Mouse (Mus musculus): Measurements from ENCODE around the gene Atp1a3. TPM values are rescaled to one million over a fixed set of nuclear protein-coding genes. Genes with fewer than 3 reads are reported as not detected.

Gene Atp1a3
- polyA plus RNA-seq, 1 experiment from 2014 or later, result 429 TPM

DNA sequence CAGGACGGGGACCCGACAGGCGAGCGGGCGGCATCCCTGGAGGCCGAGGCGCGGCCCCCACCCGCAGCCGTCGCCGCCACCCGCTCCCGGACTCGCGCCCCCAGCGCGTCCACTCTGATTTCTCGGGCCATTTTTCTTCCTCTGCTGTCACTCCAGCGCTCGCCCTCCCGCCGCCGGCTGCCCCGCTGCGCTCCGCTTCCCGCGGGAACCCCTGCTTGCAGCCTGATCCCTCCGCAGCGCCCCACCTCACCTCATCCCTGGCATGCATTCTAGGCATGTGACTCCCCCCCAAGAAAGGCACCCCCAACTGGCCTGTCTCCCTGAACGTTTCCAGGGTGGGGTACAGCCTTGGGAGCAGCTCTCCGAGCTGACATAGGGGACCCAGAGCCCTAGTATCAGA is 50.5 kb downstream of the Atp1a3 start:
- WGBS, result under 1% methylated on average over 17 of the region's 33 CpGs
- Histone ChIP-seq H3K4me1 (ENCODE audit: control insufficient read depth, insufficient read depth, low read length) (peaks cover 9% of the 10 kb centered on the region; the same call in 1 of the 2 replicates), H3K27me3 (ENCODE audit: control insufficient read depth, insufficient read depth, low read length) (peaks cover 15% of the 10 kb centered on the region)

DNA sequence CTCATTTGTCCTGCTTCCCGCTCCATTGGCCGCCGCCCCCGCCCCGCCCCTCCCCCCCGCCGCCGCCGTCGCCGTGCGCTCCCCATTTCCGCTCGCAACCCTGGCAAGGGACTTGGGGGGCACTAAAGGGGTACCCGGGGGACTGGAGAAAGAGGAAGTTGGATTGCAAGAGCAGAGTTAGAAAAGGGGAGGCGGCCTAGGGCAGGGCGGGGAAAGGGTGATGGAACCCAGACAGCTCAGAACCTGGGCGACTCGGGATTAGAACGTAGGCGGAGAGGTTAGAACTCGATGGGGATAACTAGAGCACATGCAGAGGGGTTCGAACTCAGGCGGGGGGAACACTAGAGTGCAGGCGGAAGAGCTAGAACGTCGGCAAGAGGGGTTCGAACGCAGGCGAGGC is 51.3 kb downstream of the Atp1a3 start:
- ATAC-seq (ENCODE audit: low read depth), result no peak
- Histone ChIP-seq H3K4me3 (ENCODE audit: low read depth, low read length) (peak overlapping the region; percentile 21; the same call in 1 of the 2 replicates), H3K36me3 (ENCODE audit: control insufficient read depth, insufficient read depth, low read length) (no peaks in the 10 kb centered on the region), H3K4me2 (ENCODE audit: low read depth, low read length) (peak overlapping the region; percentile 49), H3K27me3 (ENCODE audit: control insufficient read depth, insufficient read depth, low read length) (peaks cover 21% of the 10 kb centered on the region), H3K4me1 (ENCODE audit: control insufficient read depth, insufficient read depth, low read length) (peaks cover 9% of the 10 kb centered on the region; the same call in 1 of the 2 replicates), H3K9me3 (ENCODE audit: control insufficient read depth, low read length) (no peaks in the 10 kb centered on the region), H3K27ac (ENCODE audit: low read depth, low read length) (no peak overlapping the region), H3K9ac (replicated peaks; ENCODE audit: low read depth, low read length) (peak overlapping the region; percentile 34; the same call in 1 of the 2 replicates)
- WGBS, result 3% methylated on average over 19 of the region's 30 CpGs

More for the DNA sequence above, 50.5 kb downstream of the Atp1a3 start:
- Histone ChIP-seq H3K9ac (replicated peaks; ENCODE audit: low read depth, low read length) (no peak overlapping the region), H3K9me3 (ENCODE audit: control insufficient read depth, low read length) (no peaks in the 10 kb centered on the region), H3K4me2 (ENCODE audit: low read depth, low read length) (peak overlapping the region; percentile 49), H3K27ac (ENCODE audit: low read depth, low read length) (no peak overlapping the region), H3K4me3 (ENCODE audit: low read depth, low read length) (peak overlapping the region; percentile 21; the same call in 1 of the 2 replicates), H3K36me3 (ENCODE audit: control insufficient read depth, insufficient read depth, low read length) (no peaks in the 10 kb centered on the region)
- no peak for ATAC-seq (ENCODE audit: low read depth)

DNA sequence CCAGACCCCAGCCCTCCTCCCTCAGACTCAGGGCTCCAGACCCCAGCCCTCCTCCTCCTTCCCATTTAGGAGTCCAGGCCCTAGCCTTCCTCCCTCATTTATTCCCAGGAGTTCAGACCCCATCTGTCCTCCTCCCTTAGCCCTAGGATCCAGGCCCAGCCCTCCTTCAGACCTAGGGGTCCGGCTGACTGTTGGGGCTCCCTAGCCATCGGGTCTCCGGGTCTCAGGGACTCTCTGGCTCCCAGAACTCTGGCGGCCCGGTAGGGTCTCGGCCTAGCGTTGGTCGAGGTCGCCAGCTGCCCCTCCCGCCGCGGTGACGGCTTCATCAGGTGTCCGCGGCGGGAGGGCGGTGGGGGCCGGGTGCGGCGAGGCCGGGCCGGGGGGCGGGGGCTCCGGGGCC is 51.8 kb downstream of the Atp1a3 start:
- Histone ChIP-seq H3K27me3 (ENCODE audit: control insufficient read depth, insufficient read depth, low read length) (peaks cover 23% of the 10 kb centered on the region), H3K9ac (replicated peaks; ENCODE audit: low read depth, low read length) (peak overlapping the region; percentile 34; the same call in 1 of the 2 replicates), H3K4me1 (ENCODE audit: control insufficient read depth, insufficient read depth, low read length) (peaks cover 9% of the 10 kb centered on the region; the same call in 1 of the 2 replicates), H3K4me3 (ENCODE audit: low read depth, low read length) (peak overlapping the region; percentile 21; the same call in 1 of the 2 replicates), H3K36me3 (ENCODE audit: control insufficient read depth, insufficient read depth, low read length) (no peaks in the 10 kb centered on the region), H3K9me3 (ENCODE audit: control insufficient read depth, low read length) (no peaks in the 10 kb centered on the region), H3K27ac (ENCODE audit: low read depth, low read length) (no peak overlapping the region), H3K4me2 (ENCODE audit: low read depth, low read length) (peak overlapping the region; percentile 49)
- ATAC-seq (ENCODE audit: low read depth), result no peak
- 2% methylated on average over 24 of the region's 24 CpGs for WGBS

DNA sequence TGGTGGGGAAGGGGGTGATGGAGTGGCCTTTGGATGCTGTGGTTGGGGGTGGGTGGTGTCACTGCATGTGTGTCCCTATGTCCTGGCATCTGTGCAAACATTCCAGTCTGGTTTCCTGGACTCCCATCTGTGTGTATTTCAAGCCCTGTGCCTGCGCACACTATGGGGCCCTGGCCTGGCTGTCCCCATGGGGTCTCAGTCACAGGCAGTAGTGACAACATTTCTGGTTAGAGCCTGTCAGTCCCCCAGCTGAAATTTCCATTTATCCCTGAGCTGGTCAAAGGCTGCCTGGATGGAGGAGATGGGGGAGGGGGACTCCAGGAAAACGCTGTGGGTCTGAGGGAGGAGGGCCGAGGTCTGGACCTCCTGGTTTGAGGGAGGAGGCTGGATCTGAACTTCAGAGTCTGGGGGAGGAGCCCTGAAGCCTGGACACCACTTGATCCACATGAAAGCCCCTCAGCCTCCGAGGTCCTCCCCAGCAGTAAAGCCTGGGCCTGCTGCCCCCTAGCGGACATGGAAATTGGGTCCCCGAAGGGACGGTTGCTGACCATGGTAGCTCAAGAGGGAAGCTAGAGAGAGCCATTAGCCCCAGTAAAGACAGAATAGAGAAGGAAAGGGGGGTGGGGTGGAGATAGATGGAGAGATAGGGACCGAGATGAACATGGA is 55.7 kb downstream of the Atp1a3 start:
- H3K9me3 ChIP-seq (ENCODE audit: control insufficient read depth, low read length), result no peaks in the 10 kb centered on the region
- WGBS, result 2% methylated on average over 8 of the region's 8 CpGs
- 0 out of 2 replicates have a peak, but pooled peaks have one; percentile 28 for ATAC-seq (ENCODE audit: low read depth)
- H3K9ac ChIP-seq (replicated peaks; ENCODE audit: low read depth, low read length), result no peak overlapping the region
- peaks cover 8% of the 10 kb centered on the region; the same call in 1 of the 2 replicates for H3K4me1 ChIP-seq (ENCODE audit: control insufficient read depth, insufficient read depth, low read length)
- H3K4me2 ChIP-seq (ENCODE audit: low read depth, low read length), result no peak overlapping the region
- no peaks in the 10 kb centered on the region for H3K36me3 ChIP-seq (ENCODE audit: control insufficient read depth, insufficient read depth, low read length)
- no peak overlapping the region for H3K27ac ChIP-seq (ENCODE audit: low read depth, low read length)
- peaks cover 44% of the 10 kb centered on the region for H3K27me3 ChIP-seq (ENCODE audit: control insufficient read depth, insufficient read depth, low read length)
- H3K4me3 ChIP-seq (ENCODE audit: low read depth, low read length), result no peak overlapping the region

DNA sequence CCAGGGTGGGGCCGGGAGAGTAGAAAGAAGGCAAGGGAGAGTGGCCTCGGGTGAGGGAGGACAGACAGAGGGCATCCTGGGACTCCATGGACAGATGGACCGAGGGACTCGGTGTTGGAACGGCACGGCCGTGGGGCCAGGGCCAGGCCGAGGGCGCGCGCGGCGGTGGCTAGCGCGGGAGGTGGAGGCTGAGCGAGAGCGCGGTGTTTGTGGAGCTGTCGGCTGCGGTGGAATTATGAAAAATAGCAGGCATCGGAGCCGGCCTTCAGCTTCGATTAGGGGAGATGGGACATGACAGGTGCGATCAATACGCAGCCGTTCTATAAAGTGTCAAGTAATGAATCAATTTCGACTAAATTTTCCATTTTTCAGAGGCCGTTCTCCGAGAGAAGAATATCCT is 57.0 kb downstream of the Atp1a3 start:
- no peak overlapping the region for H3K27ac ChIP-seq (ENCODE audit: low read depth, low read length)
- 2% methylated on average over 29 of the region's 29 CpGs for WGBS

DNA sequence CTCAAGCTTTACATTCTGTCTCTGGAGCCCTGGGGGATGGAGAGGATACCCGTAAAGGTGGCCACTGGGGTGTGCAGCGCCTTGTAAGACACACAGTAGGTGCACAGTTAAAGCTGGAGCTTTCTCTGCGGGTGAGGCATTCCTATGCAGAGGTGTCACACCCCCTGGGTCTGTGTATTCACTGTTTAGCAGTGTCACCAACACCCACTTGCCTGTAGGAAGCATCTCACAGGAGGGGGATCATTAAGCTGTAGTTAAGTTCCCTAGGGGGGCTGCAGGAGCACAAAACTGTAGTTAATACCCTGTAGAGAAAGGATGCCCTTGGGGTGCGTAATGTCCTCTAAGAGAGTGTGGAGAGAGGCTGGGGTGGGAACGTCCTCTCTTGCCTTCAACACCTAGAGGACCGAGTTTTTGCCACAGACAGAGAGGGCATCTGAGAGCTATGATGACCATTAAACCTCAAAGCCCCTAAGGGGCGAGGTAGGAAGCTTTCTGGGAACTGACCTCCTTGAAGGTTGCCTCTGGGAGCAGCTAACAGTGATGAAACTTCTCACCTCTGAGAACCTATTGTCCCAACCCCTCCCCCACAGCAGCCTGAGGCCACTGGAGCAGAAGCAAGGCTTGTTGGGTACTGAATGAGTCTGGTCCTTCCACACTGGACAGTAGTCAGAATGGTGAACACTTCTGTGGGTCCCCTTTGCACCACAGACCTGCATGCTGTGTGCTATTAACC is 58.3 kb downstream of the Atp1a3 start:
- H3K9me3 ChIP-seq (ENCODE audit: control insufficient read depth, low read length), result no peaks in the 10 kb centered on the region
- no peak overlapping the region for H3K4me3 ChIP-seq (ENCODE audit: low read depth, low read length)
- no peak overlapping the region for H3K9ac ChIP-seq (replicated peaks; ENCODE audit: low read depth, low read length)
- no peak overlapping the region for H3K4me2 ChIP-seq (ENCODE audit: low read depth, low read length)
- H3K36me3 ChIP-seq (ENCODE audit: control insufficient read depth, insufficient read depth, low read length), result no peaks in the 10 kb centered on the region
- peaks cover 8% of the 10 kb centered on the region; the same call in 1 of the 2 replicates for H3K4me1 ChIP-seq (ENCODE audit: control insufficient read depth, insufficient read depth, low read length)
- ATAC-seq (ENCODE audit: low read depth), result no peak
- WGBS, result 4% methylated on average over 7 of the region's 7 CpGs
- H3K27me3 ChIP-seq (ENCODE audit: control insufficient read depth, insufficient read depth, low read length), result peaks cover 60% of the 10 kb centered on the region
- H3K27ac ChIP-seq (ENCODE audit: low read depth, low read length), result no peak overlapping the region

More for the DNA sequence above, 57.0 kb downstream of the Atp1a3 start:
- Histone ChIP-seq H3K4me2 (ENCODE audit: low read depth, low read length) (no peak overlapping the region; the same call in 1 of the 2 replicates), H3K4me3 (ENCODE audit: low read depth, low read length) (0 out of 2 replicates have a peak overlapping the region, but pooled peaks have one; percentile 5), H3K9me3 (ENCODE audit: control insufficient read depth, low read length) (no peaks in the 10 kb centered on the region), H3K4me1 (ENCODE audit: control insufficient read depth, insufficient read depth, low read length) (peaks cover 8% of the 10 kb centered on the region; the same call in 1 of the 2 replicates), H3K36me3 (ENCODE audit: control insufficient read depth, insufficient read depth, low read length) (no peaks in the 10 kb centered on the region), H3K27me3 (ENCODE audit: control insufficient read depth, insufficient read depth, low read length) (peaks cover 49% of the 10 kb centered on the region), H3K9ac (replicated peaks; ENCODE audit: low read depth, low read length) (no peak overlapping the region)
- ATAC-seq (ENCODE audit: low read depth), result no peak

DNA sequence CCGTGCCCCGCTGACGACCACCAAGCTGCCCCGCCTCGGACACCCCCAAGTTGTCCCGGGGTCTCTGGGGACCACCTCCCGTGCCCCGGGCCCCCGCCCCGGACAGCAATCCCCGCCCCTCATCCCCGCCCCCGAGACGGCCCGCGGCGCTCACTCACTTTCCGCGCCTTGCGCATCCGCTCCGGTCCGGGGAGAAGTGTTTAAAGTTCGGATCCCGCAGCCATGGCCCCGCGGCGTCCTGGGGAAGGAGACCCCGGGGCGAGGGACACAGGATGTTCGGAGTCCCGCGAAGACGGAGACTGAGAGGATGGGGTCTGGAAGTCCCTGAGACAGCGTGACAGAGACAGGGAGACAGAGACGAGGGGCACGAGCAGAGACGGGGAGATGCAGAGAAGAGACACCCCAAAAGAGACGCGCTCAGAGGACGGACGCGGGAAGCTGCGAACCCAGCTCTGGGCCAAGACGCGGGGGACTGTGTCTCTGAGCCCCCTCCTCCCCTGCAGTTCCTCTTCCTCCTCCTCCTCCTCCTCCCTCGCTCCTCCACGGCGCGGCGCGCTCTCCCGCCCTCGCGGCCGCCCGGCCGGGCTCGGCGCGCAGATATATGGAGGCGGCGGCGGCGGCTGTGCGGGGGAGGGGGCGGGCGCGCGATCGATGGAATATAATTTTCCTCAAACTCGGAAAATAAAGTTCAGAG is 61.4 kb downstream of the Atp1a3 start, which contains the start of gene Gm4881:
Gene Gm4881 (minus strand): TSS at position 238 of the 694 bp plus-strand sequence.
- Histone ChIP-seq H3K4me3 (ENCODE audit: low read depth, low read length) (peak within 1 kb of the TSS; percentile 27), H3K9me3 (ENCODE audit: control insufficient read depth, low read length) (no peaks in the 10 kb centered on the region), H3K9ac (replicated peaks; ENCODE audit: low read depth, low read length) (no peak within 1 kb of the TSS), H3K36me3 (ENCODE audit: control insufficient read depth, insufficient read depth, low read length) (no peaks in the 10 kb centered on the region), H3K4me2 (ENCODE audit: low read depth, low read length) (peak within 1 kb of the TSS; percentile 53), H3K27ac (ENCODE audit: low read depth, low read length) (no peak within 1 kb of the TSS), H3K4me1 (ENCODE audit: control insufficient read depth, insufficient read depth, low read length) (peaks cover 8% of the 10 kb centered on the region; the same call in 1 of the 2 replicates), H3K27me3 (ENCODE audit: control insufficient read depth, insufficient read depth, low read length) (peaks cover 61% of the 10 kb centered on the region)
- no peak for ATAC-seq (ENCODE audit: low read depth)
- under 1% methylated on average over 52 of the region's 72 CpGs for WGBS

DNA sequence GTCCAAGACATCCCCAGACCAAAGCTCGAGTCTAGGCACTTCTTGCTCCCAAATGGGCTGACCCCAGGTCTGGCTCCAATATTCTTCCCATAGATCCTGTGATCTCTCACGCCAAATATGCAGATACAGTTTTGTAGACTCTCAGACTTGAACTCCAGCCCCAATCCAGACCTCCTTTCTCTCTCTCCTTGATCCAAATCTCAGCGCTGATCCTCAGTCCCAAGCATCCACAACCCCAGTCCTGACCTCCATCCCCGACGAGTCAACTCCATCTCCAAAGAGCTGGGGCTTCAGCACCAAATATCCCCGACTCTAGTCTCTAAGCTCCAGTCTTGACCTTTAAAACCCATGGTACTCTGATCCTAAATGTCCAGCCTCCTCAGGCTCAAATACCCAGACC is 62.1 kb downstream of the Atp1a3 start:
- Histone ChIP-seq H3K4me3 (ENCODE audit: low read depth, low read length) (no peak overlapping the region), H3K4me1 (ENCODE audit: control insufficient read depth, insufficient read depth, low read length) (peaks cover 6% of the 10 kb centered on the region; the same call in 1 of the 2 replicates), H3K27me3 (ENCODE audit: control insufficient read depth, insufficient read depth, low read length) (peaks cover 60% of the 10 kb centered on the region), H3K36me3 (ENCODE audit: control insufficient read depth, insufficient read depth, low read length) (no peaks in the 10 kb centered on the region), H3K9me3 (ENCODE audit: control insufficient read depth, low read length) (no peaks in the 10 kb centered on the region), H3K4me2 (ENCODE audit: low read depth, low read length) (no peak overlapping the region), H3K27ac (ENCODE audit: low read depth, low read length) (no peak overlapping the region), H3K9ac (replicated peaks; ENCODE audit: low read depth, low read length) (no peak overlapping the region)
- WGBS, result 3% methylated on average over 6 of the region's 6 CpGs
- no peak for ATAC-seq (ENCODE audit: low read depth)
